Mouse (Mus musculus) ES-E14 (cell line): ENCODE results near the gene Smyd3. TPM values are rescaled to one million over a fixed set of nuclear protein-coding genes. Genes with fewer than 3 reads are reported as not detected.

Experiments
- DNase-seq: peaks from one replicate; pipeline ENCODE4 v3.0.0-alpha.2; 2013; ENCODE audit warnings: low read depth, low spot score
- H3K27ac ChIP-seq: 2 replicates; pipeline ENCODE4 v1.5.1; 2012; ENCODE audit warnings: low read depth, mild to moderate bottlenecking, low read length, moderate library complexity, mixed read lengths; ENCODE audit not compliant: poor library complexity, insufficient read depth, severe bottlenecking
- H3K36me3 ChIP-seq: 2 replicates; pipeline ENCODE4 v1.6.1; 2012; ENCODE audit warnings: mild to moderate bottlenecking, low read length, moderate library complexity, mixed read lengths; ENCODE audit not compliant: control insufficient read depth, poor library complexity, insufficient read depth, severe bottlenecking
- H3K4me1 ChIP-seq, 2 experiments: fragments of 150-350 bp in 1 of 2; sonication (generic) in 1 of 2; 2 replicates each; pipeline ENCODE4 v1.6.1; 2012; ENCODE audit warnings: low read length in 2 of 2, mild to moderate bottlenecking in 1 of 2, mixed read lengths in 1 of 2; ENCODE audit not compliant: control insufficient read depth in 2 of 2, insufficient read depth in 2 of 2, poor library complexity in 1 of 2
- H3K4me3 ChIP-seq, 2 experiments: fragments of 150-350 bp in 1 of 2; sonication (generic) in 1 of 2; 2 replicates each; pipeline ENCODE4 v1.5.1; 2012; ENCODE audit warnings: low read length in 2 of 2, low read depth in 1 of 2, mild to moderate bottlenecking in 1 of 2, mixed read lengths in 1 of 2; ENCODE audit not compliant: insufficient read depth in 1 of 2, poor library complexity in 1 of 2, severe bottlenecking in 1 of 2
- H3K9ac ChIP-seq: 2 replicates; pipeline ENCODE4 v1.6.1; 2012; ENCODE audit warnings: low read depth, mild to moderate bottlenecking, low read length, mixed read lengths; ENCODE audit not compliant: poor library complexity, insufficient read depth, severe bottlenecking
- H3K9me3 ChIP-seq: fragments of 150-350 bp; sonication (generic); 2 replicates; pipeline ENCODE4 v1.6.1; 2012; ENCODE audit warnings: low read depth, mild to moderate bottlenecking, low read length; ENCODE audit not compliant: control insufficient read depth, insufficient read depth
- CHD2 ChIP-seq: IDR thresholded peaks from 2 replicates; pipeline ENCODE4 v1.6.1; 2014; ENCODE audit warnings: mild to moderate bottlenecking, low read depth, low read length, inconsistent platforms
- HCFC1 ChIP-seq: IDR thresholded peaks from 2 replicates; pipeline ENCODE4 v1.6.1; 2012; ENCODE audit warnings: low read length, inconsistent platforms, borderline replicate concordance; ENCODE audit not compliant: insufficient read depth
- MAFK ChIP-seq: IDR thresholded peaks from 2 replicates; pipeline ENCODE4 v1.6.1; 2014; ENCODE audit warnings: mild to moderate bottlenecking, low read depth, low read length, inconsistent platforms; ENCODE audit not compliant: insufficient read depth
- ZC3H11A ChIP-seq: IDR thresholded peaks from 2 replicates; pipeline ENCODE4 v1.6.1; 2012; ENCODE audit warnings: low read depth, mild to moderate bottlenecking, inconsistent platforms, low read length, borderline replicate concordance
- ZNF384 ChIP-seq: IDR thresholded peaks from 2 replicates; pipeline ENCODE4 v1.6.1; 2012; ENCODE audit warnings: low read depth, low read length, inconsistent platforms
- in situ Hi-C, 2 experiments: fragments of 600-800 bp; cut with MboI; formaldehyde crosslinking; loops; one replicate each; pipeline ENCODE4 v1.15.1; 2025; ENCODE audit warnings: low sequenced_read_pairs in 2 of 2, inconsistent platforms in 1 of 2; ENCODE audit not compliant: unreplicated experiment in 2 of 2
- total RNA-seq: library from RNA; depleted of rRNA; stranded (reverse); fragments of 300-350 nt; gene quantifications from 2 replicates; pipeline ENCODE4 v1.2.3, GENCODE M21; 2012

Smyd3 gene
- total RNA-seq, 1 experiment: 18.3 TPM

- no peak for DNase-seq
- no peak overlapping the region for H3K9ac ChIP-seq
- no peak overlapping the region for H3K27ac ChIP-seq
- no peak overlapping the region for H3K4me3 ChIP-seq
- H3K9me3 ChIP-seq: no peaks in the 10 kb centered on the region
- TF ChIP-seq MAFK (no peak), ZC3H11A (no peak), ZNF384 (no peak), HCFC1 (no peak), CHD2 (no peak)
- in situ Hi-C loops: no loop called here
- H3K36me3 ChIP-seq: no peaks in the 10 kb centered on the region; the same call in 1 of the 2 replicates
- H3K4me1 ChIP-seq: peaks cover 0 to 2% of the 10 kb centered on the region in 2 experiments; a peak in 1 of 4 replicates
Observed at GRCm38 (mm10) chr1:179122476-179123229, 395.2 kb downstream of the Smyd3 start.

DNA sequence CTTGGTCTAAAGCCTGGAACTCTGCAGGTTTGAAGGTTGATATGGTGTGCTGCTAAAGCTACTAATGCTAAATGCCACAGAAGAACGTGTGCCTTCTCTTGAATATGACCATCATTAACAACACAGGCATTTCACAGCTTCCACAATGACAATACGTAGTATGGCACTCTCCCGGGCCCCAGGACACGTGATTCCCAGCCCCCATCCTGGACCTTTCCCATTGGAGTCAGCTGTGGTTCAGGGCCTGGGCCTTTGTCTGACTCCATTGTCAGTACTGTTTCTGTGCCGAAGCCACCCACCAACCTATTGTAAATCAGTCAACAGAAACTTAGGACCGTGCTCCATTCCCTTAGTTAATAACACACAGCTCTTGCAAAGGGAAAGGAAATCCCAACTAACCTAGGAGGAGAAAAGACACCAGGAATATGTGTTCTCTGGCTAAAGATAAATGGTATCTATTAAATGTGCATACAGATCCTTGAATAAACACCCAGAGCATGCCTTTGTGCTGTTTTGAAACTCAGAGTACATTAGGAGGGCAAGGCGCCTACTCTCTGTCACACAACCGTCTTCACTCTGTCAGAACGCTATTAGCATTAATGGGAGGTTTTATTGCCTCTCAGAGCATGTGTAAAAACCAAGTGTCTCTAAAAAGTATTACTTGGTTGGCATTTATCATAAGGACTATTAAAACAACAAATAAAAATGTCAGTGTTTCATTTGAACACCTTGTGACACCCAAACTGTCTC lies 397.4 kb downstream of the Smyd3 start:
- no peak overlapping the region for H3K9ac ChIP-seq
- H3K27ac ChIP-seq: no peak overlapping the region
- no peak for DNase-seq
- H3K4me1 ChIP-seq: peaks cover 0 to 2% of the 10 kb centered on the region in 2 experiments; a peak in 1 of 4 replicates
- in situ Hi-C loops: no loop called here
- H3K9me3 ChIP-seq: no peaks in the 10 kb centered on the region
- TF ChIP-seq CHD2: no peak
- no peak for TF ChIP-seq MAFK
- TF ChIP-seq HCFC1: no peak
- TF ChIP-seq ZC3H11A: no peak
- TF ChIP-seq ZNF384: no peak
- H3K4me3 ChIP-seq: no peak overlapping the region
- H3K36me3 ChIP-seq: no peaks in the 10 kb centered on the region; the same call in 1 of the 2 replicates

DNA sequence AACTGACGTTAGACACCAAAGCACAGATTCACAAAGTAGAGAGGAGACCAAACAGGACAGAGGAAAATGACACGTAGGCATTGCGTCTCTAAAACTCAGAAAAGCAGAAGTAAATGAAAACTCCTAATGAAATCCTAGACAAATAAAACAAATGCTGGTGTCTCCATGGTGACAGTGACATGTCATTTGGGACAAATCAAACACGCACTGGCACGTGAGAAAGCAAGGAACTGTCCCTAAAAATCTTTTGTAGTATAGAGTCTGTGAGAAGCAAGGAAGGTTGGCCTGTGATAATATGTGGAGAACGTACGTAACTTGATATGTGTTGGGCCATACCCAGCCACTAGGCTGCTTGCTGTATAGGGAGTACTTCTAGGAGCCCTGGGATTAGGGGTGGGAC lies 399.2 kb downstream of the Smyd3 start:
- in situ Hi-C loops: no loop called here
- Histone ChIP-seq H3K9me3 (no peaks in the 10 kb centered on the region), H3K4me1 (no peaks in the 10 kb centered on the region), H3K9ac (no peak overlapping the region), H3K27ac (no peak overlapping the region), H3K4me3 (no peak overlapping the region), H3K36me3 (no peaks in the 10 kb centered on the region)
- no peak for DNase-seq
- TF ChIP-seq ZC3H11A: no peak
- no peak for TF ChIP-seq CHD2
- TF ChIP-seq MAFK: no peak
- TF ChIP-seq HCFC1: no peak
- no peak for TF ChIP-seq ZNF384

- Histone ChIP-seq H3K27ac (no peak overlapping the region), H3K9ac (no peak overlapping the region), H3K9me3 (no peaks in the 10 kb centered on the region), H3K36me3 (no peaks in the 10 kb centered on the region), H3K4me1 (no peaks in the 10 kb centered on the region), H3K4me3 (no peak overlapping the region)
- no peak for DNase-seq
- TF ChIP-seq HCFC1 (no peak), ZNF384 (no peak), MAFK (no peak), ZC3H11A (no peak), CHD2 (no peak)
- in situ Hi-C loops: no loop called here
Observed at GRCm38 (mm10) chr1:179116729-179117663, 400.8 kb downstream of the Smyd3 start.
